Mouse (Mus musculus) liver, embryonic 14.5 days (tissue): Measurements from ENCODE around the gene Nwd2.

Source experiments
- CTCF ChIP-seq: IDR thresholded peaks from 2 replicates; pipeline ENCODE4 v1.5.1; 2016; ENCODE audit warnings: antibody characterized with exemption, low read depth, control low read depth
- EP300 ChIP-seq: IDR thresholded peaks from 2 replicates; pipeline ENCODE4 v1.6.1; 2016; ENCODE audit warnings: antibody characterized with exemption, low read depth

DNA sequence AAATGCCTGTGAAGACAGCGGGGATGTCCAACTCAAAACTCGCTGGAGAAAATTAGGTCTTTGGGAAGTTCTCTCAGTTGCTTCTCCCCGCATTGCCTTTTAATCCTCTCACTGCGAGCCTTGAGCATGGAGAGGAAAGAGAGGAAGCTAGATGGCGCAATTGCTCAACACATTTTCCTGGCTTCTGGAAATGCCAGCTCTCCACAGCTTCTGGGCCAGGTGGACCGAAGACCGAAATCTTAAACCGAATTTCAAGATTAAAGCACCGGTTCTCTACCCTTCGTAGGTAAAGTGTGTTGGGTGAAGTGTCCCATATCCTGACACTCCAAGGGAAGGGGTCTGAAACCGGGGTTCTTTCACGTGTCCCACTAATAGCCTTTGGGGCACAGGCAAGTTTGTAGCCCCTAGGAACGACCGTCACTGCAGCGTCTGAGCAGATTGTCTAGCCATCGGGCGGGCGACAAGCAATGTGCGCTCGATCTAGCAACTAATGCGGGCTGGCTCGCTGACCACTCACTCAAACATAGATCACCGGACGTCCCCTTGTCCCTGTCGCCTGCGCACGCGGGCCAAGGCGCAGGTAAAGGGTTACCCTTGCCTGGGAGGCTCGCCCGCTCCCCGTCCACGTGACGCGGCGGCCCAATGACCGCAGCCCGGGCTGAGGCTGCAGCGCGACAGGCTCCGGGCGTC lies 163.1 kb downstream of the Nwd2 start, which contains the start of gene 0610040J01Rik:
- TF ChIP-seq CTCF, result peak; percentile 70
- TF ChIP-seq EP300, result no peak
